Mouse (Mus musculus) heart, embryonic 11.5 days (tissue): ENCODE measurements at regions not wholly inside any gene's neighbourhood (a gene's known extent, or its start where the extent isn't known, plus 50 kb on each side); places are given as distances from the start of the nearest gene placed in this dataset.

Experiments
- ATAC-seq: fragments of 200-750 bp; cut with Nextera tagmentation; replicated peaks from 2 replicates; pipeline ENCODE4 v1.8.0; 2017; ENCODE audit warnings: moderate library complexity; ENCODE audit not compliant: insufficient number of reproducible peaks, low FRiP score, low TSS enrichment
- H3K27ac ChIP-seq: fragments of 300-500 bp; sonication (generic); 2 replicates; pipeline ENCODE4 v1.5.1; 2014; ENCODE audit warnings: mild to moderate bottlenecking, low read depth, low read length
- H3K27me3 ChIP-seq: fragments of 300-500 bp; sonication (generic); 2 replicates; pipeline ENCODE4 v1.6.1; 2014; ENCODE audit warnings: mild to moderate bottlenecking, low read length, mixed read lengths; ENCODE audit not compliant: control insufficient read depth, insufficient read depth
- H3K36me3 ChIP-seq: fragments of 300-500 bp; sonication (generic); 2 replicates; pipeline ENCODE4 v1.6.1; 2014; ENCODE audit warnings: mild to moderate bottlenecking, low read length, moderate library complexity, mixed read lengths; ENCODE audit not compliant: control insufficient read depth, insufficient read depth
- H3K4me1 ChIP-seq: fragments of 300-500 bp; sonication (generic); 2 replicates; pipeline ENCODE4 v1.6.1; 2014; ENCODE audit warnings: low read length; ENCODE audit not compliant: control insufficient read depth, insufficient read depth
- H3K4me2 ChIP-seq: fragments of 300-500 bp; sonication (generic); 2 replicates; pipeline ENCODE4 v1.6.1; 2014; ENCODE audit warnings: mild to moderate bottlenecking, moderate library complexity
- H3K4me3 ChIP-seq: fragments of 300-500 bp; sonication (generic); 2 replicates; pipeline ENCODE4 v1.5.1; 2014; ENCODE audit warnings: low read depth, low read length
- H3K9ac ChIP-seq: fragments of 300-500 bp; sonication (generic); 2 replicates; pipeline ENCODE4 v1.6.1; 2014; ENCODE audit warnings: mild to moderate bottlenecking, low read depth, low read length, moderate library complexity
- H3K9me3 ChIP-seq: fragments of 300-500 bp; sonication (generic); replicated peaks from 2 replicates; pipeline ENCODE4 v1.6.1; 2016; ENCODE audit warnings: low read length; ENCODE audit not compliant: control insufficient read depth
- WGBS: fragments of 180-500 bp; shearing (Covaris S2); extraction: QIAGEN DNeasy Blood & Tissue Kit; methylation state at CpG from one replicate; pipeline ENCODE4 v1.1.7; 2014; ENCODE audit not compliant: insufficient replicate concordance; 5-methylcytosine and 5-hydroxymethylcytosine counted together

- Histone ChIP-seq H3K27ac (no peak overlapping the region), H3K4me1 (no peaks in the 10 kb centered on the region), H3K36me3 (no peaks in the 10 kb centered on the region), H3K9ac (no peak overlapping the region), H3K27me3 (no peaks in the 10 kb centered on the region), H3K4me2 (no peak overlapping the region), H3K9me3 (no peaks in the 10 kb centered on the region), H3K4me3 (no peak overlapping the region)
- WGBS: 81% methylated on average over 3 of the region's 3 CpGs
- ATAC-seq: no peak
Observed at GRCm38 (mm10) chr1:94203281-94203680, 150.9 kb upstream of the Pdcd1 start.

GRCm38 (mm10) chr1:94183876-94184275, 131.5 kb upstream of the Pdcd1 start:
- no peak overlapping the region for H3K27ac ChIP-seq
- H3K4me1 ChIP-seq: no peaks in the 10 kb centered on the region
- no peaks in the 10 kb centered on the region for H3K27me3 ChIP-seq
- H3K9me3 ChIP-seq: no peaks in the 10 kb centered on the region
- H3K9ac ChIP-seq: no peak overlapping the region
- no peaks in the 10 kb centered on the region for H3K36me3 ChIP-seq
- H3K4me2 ChIP-seq: no peak overlapping the region
- no peak overlapping the region for H3K4me3 ChIP-seq
- 59% methylated on average over 2 of the region's 2 CpGs for WGBS
- ATAC-seq: no peak

GRCm38 (mm10) chr1:94149958-94150357, 97.6 kb upstream of the Pdcd1 start:
- Histone ChIP-seq H3K4me1 (no peaks in the 10 kb centered on the region), H3K9me3 (no peaks in the 10 kb centered on the region), H3K9ac (no peak overlapping the region), H3K4me3 (no peak overlapping the region), H3K4me2 (no peak overlapping the region), H3K27me3 (no peaks in the 10 kb centered on the region), H3K36me3 (no peaks in the 10 kb centered on the region), H3K27ac (no peak overlapping the region)
- ATAC-seq: no peak
- 76% methylated on average over 4 of the region's 4 CpGs for WGBS

DNA sequence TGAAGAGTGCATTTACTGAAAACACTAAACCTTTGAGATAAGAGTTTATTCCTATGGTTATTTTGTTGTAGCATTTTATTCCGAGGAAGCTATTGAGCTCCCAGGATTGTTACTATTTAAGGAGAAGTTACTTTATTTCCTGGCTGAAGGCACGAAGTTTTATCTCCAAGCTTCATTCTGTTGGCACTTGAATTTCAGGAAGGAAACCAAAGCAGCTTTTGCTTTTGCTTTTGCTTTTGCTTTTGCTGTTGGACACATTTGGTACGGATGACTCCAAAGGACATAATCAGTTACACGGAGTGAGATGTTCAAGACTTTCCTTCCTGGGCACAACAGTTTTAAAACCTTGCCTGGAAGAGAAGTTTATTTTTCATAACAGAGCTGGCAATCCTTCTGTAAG, 94.7 kb upstream of the Pdcd1 start:
- Histone ChIP-seq H3K9ac (no peak overlapping the region), H3K36me3 (no peaks in the 10 kb centered on the region), H3K4me3 (no peak overlapping the region), H3K4me2 (no peak overlapping the region), H3K27me3 (no peaks in the 10 kb centered on the region), H3K9me3 (0 out of 2 replicates have a peak, but pooled peaks cover 2% of the 10 kb centered on the region), H3K27ac (no peak overlapping the region), H3K4me1 (no peaks in the 10 kb centered on the region)
- WGBS: 44% methylated on average over 4 of the region's 4 CpGs
- ATAC-seq: no peak

- H3K4me2 ChIP-seq: no peak overlapping the region
Observed at GRCm38 (mm10) chr1:94140518-94140917, 88.2 kb upstream of the Pdcd1 start.

GRCm38 (mm10) chr1:94139445-94140062, 87.2 kb upstream of the Pdcd1 start:
- H3K36me3 ChIP-seq: no peaks in the 10 kb centered on the region
- no peaks in the 10 kb centered on the region for H3K4me1 ChIP-seq
- no peak overlapping the region for H3K9ac ChIP-seq
- 0 out of 2 replicates have a peak, but pooled peaks cover 2% of the 10 kb centered on the region for H3K9me3 ChIP-seq
- ATAC-seq: no peak
- no peaks in the 10 kb centered on the region for H3K27me3 ChIP-seq
- no peak overlapping the region for H3K4me3 ChIP-seq
- H3K4me2 ChIP-seq: no peak overlapping the region
- WGBS: 77% methylated on average over 5 of the region's 5 CpGs
- H3K27ac ChIP-seq: no peak overlapping the region

More at GRCm38 (mm10) chr1:94140518-94140917, 88.2 kb upstream of the Pdcd1 start:
- Histone ChIP-seq H3K4me3 (no peak overlapping the region), H3K27me3 (no peaks in the 10 kb centered on the region), H3K4me1 (no peaks in the 10 kb centered on the region), H3K9ac (no peak overlapping the region), H3K36me3 (no peaks in the 10 kb centered on the region), H3K27ac (no peak overlapping the region), H3K9me3 (0 out of 2 replicates have a peak, but pooled peaks cover 2% of the 10 kb centered on the region)
- WGBS: 73% methylated on average over 3 of the region's 3 CpGs
- ATAC-seq: no peak

GRCm38 (mm10) chr1:94136731-94137130, 84.4 kb upstream of the Pdcd1 start:
- Histone ChIP-seq H3K27ac (no peak overlapping the region), H3K4me3 (no peak overlapping the region), H3K9ac (no peak overlapping the region), H3K27me3 (no peaks in the 10 kb centered on the region), H3K36me3 (no peaks in the 10 kb centered on the region), H3K4me1 (no peaks in the 10 kb centered on the region), H3K9me3 (no peaks in the 10 kb centered on the region), H3K4me2 (no peak overlapping the region)
- no peak for ATAC-seq
- 84% methylated on average over 8 of the region's 8 CpGs for WGBS
